Mouse (Mus musculus) lung, embryonic 15.5 days (tissue): ENCODE results near the gene Rab3gap2. TPM values are rescaled to one million over a fixed set of nuclear protein-coding genes. Genes with fewer than 3 reads are reported as not detected.
A peak's percentile ranks its signal among the peaks of the same experiment; 100 is the strongest.
"Not testable (repeated sequence)": the region's sequence is repeated elsewhere in the genome, so short reads cannot be mapped to it uniquely, and the experiment has no call there.

ENCODE experiments used
- ATAC-seq: fragments of 200-750 bp; cut with Nextera tagmentation; 2 replicates; pipeline ENCODE4 v1.8.0; 2017; ENCODE audit warnings: moderate number of reproducible peaks, borderline replicate concordance; ENCODE audit not compliant: low FRiP score, low TSS enrichment; ENCODE audit errors: extremely low read depth
- H3K27ac ChIP-seq: fragments of 300-500 bp; sonication (generic); 2 replicates; pipeline ENCODE4 v1.5.1; 2015; ENCODE audit warnings: moderate library complexity, mild to moderate bottlenecking, inconsistent platforms
- H3K27me3 ChIP-seq: fragments of 300-500 bp; sonication (generic); 2 replicates; pipeline ENCODE4 v1.6.1; 2015; ENCODE audit warnings: inconsistent platforms
- H3K36me3 ChIP-seq: fragments of 300-500 bp; sonication (generic); 2 replicates; pipeline ENCODE4 v1.6.1; 2015; ENCODE audit warnings: inconsistent platforms
- H3K4me1 ChIP-seq: fragments of 300-500 bp; sonication (generic); 2 replicates; pipeline ENCODE4 v1.6.1; 2015; ENCODE audit warnings: inconsistent platforms
- H3K4me2 ChIP-seq: fragments of 300-500 bp; sonication (generic); 2 replicates; pipeline ENCODE4 v1.6.1; 2015; ENCODE audit warnings: inconsistent platforms, mild to moderate bottlenecking, moderate library complexity
- H3K4me3 ChIP-seq: fragments of 300-500 bp; sonication (generic); 2 replicates; pipeline ENCODE4 v1.5.1; 2015; ENCODE audit warnings: mild to moderate bottlenecking, inconsistent platforms
- H3K9ac ChIP-seq: fragments of 300-500 bp; sonication (generic); 2 replicates; pipeline ENCODE4 v1.6.1; 2015; ENCODE audit warnings: inconsistent platforms
- H3K9me3 ChIP-seq: fragments of 300-500 bp; sonication (generic); 2 replicates; pipeline ENCODE4 v1.6.1; 2016; ENCODE audit warnings: inconsistent platforms
- WGBS: fragments of 180-500 bp; shearing (Covaris S2); methylation state at CpG from one replicate; pipeline ENCODE4 v1.1.7; 2015; 5-methylcytosine and 5-hydroxymethylcytosine counted together
- polyA plus RNA-seq: library from polyadenylated mRNA; unstranded; fragments of >200 nt; fragmentation: Nextera tagmentation; extraction: Ambion mirVana; gene quantifications from 2 replicates; pipeline ENCODE4 v1.2.1, GENCODE M21; 2015

The Rab3gap2 gene
- polyA plus RNA-seq, 1 experiment from 2014 or later, result 20.9 TPM

DNA sequence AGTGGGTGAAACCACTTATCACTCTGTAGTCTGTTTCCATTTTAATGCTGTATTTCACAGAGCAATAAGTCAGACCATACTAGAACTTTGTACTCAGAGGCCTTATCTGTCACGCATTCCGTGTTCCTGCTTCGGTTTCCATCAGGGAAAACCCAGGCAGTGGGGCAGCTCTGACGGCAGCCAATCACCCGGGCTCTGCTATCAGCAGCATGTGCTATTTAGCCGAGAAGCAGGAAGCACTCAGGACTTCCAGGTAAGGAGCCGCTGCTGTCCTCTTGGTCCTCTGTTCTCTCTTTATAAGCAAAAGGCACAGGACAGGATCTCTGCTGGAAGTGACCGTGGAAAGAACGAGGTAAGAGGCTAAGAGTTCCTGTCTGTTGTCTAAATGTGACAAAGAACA is 108.0 kb downstream of the Rab3gap2 start:
- ATAC-seq, result no peak
- Histone ChIP-seq H3K4me3 (no peak overlapping the region), H3K4me1 (peaks cover 4% of the 10 kb centered on the region; the same call in 1 of the 2 replicates), H3K27me3 (no peaks in the 10 kb centered on the region), H3K4me2 (no peak overlapping the region), H3K36me3 (peaks cover 45% of the 10 kb centered on the region), H3K27ac (no peak overlapping the region), H3K9me3 (no peaks in the 10 kb centered on the region), H3K9ac (no peak overlapping the region)
- whole genome bisulfite sequencing, result 74% methylated on average over 9 of the region's 9 CpGs

- no peak overlapping the region for H3K4me3 ChIP-seq
- no peaks in the 10 kb centered on the region for H3K4me1 ChIP-seq
- no peaks in the 10 kb centered on the region for H3K27me3 ChIP-seq
- H3K27ac ChIP-seq, result no peak overlapping the region
- no peaks in the 10 kb centered on the region for H3K9me3 ChIP-seq
- ATAC-seq, result no peak
- 94% methylated on average over 4 of the region's 4 CpGs for WGBS
- peaks cover 48% of the 10 kb centered on the region for H3K36me3 ChIP-seq
- H3K4me2 ChIP-seq, result no peak overlapping the region
- no peak overlapping the region for H3K9ac ChIP-seq
These were observed 110.6 kb downstream of the Rab3gap2 start for GRCm38 (mm10) chr1:185314546-185314945.

- no peak for ATAC-seq
- peaks cover 60% of the 10 kb centered on the region for H3K36me3 ChIP-seq
- 71% methylated on average over 16 of the region's 16 CpGs for WGBS
These were observed 112.1 kb downstream of the Rab3gap2 start for GRCm38 (mm10) chr1:185315846-185316568.

GRCm38 (mm10) chr1:185327754-185328345 is 123.9 kb downstream of the Rab3gap2 start:
- Histone ChIP-seq H3K9ac (peak overlapping the region; percentile 86; the same call in 1 of the 2 replicates), H3K4me3 (peak overlapping the region; percentile 82), H3K4me2 (peak overlapping the region; percentile 60), H3K36me3 (peaks cover 37% of the 10 kb centered on the region), H3K4me1 (peaks cover 18% of the 10 kb centered on the region)
- not testable (repeated sequence) for ATAC-seq, H3K9me3 ChIP-seq, H3K27me3 ChIP-seq, H3K27ac ChIP-seq
- 40% methylated on average over 3 of the region's 3 CpGs for WGBS

More at GRCm38 (mm10) chr1:185315846-185316568, 112.1 kb downstream of the Rab3gap2 start:
- no peak overlapping the region for H3K27ac ChIP-seq
- H3K4me1 ChIP-seq, result no peaks in the 10 kb centered on the region
- H3K27me3 ChIP-seq, result no peaks in the 10 kb centered on the region
- H3K4me2 ChIP-seq, result no peak overlapping the region
- H3K9me3 ChIP-seq, result no peaks in the 10 kb centered on the region
- no peak overlapping the region for H3K9ac ChIP-seq
- no peak overlapping the region for H3K4me3 ChIP-seq

GRCm38 (mm10) chr1:185328721-185329610 is 125.0 kb downstream of the Rab3gap2 start, which contains the start of gene Iars2:
TSS of gene Iars2 (minus strand) at chr1:185329396.
- Histone ChIP-seq H3K4me3 (peak within 1 kb of the TSS; percentile 82), H3K27me3 (no peaks in the 10 kb centered on the region), H3K36me3 (peaks cover 27% of the 10 kb centered on the region), H3K27ac (peak within 1 kb of the TSS; percentile 95), H3K4me1 (peaks cover 24% of the 10 kb centered on the region), H3K4me2 (peak within 1 kb of the TSS; percentile 60), H3K9ac (peak within 1 kb of the TSS; percentile 86), H3K9me3 (no peaks in the 10 kb centered on the region)
- peak; percentile 89 for ATAC-seq
- WGBS, result under 1% methylated on average over 76 of the region's 76 CpGs

DNA sequence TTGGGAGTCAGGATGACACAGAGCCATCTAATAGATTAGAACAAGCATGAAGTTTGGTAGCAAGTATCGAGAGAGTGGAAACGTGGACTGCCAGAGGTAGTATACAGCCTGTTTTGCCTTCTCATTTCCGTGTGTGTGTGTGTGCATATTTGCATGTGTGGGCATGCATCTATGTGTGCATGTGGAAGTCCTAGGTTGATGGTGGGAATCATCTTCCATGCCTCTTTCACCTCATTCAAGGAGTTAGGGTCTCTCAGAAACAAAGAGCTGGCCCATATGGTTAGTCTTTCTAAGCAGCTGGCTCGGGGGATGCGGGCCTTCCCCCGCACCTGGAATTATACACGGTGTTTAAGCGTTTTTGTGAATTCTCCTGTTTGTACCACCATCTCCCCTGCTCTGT is 125.9 kb downstream of the Rab3gap2 start:
- no peak overlapping the region for H3K27ac ChIP-seq
- peaks cover 24% of the 10 kb centered on the region for H3K4me1 ChIP-seq
- peak overlapping the region; percentile 60; the same call in 1 of the 2 replicates for H3K4me2 ChIP-seq
- no peak for ATAC-seq
- no peaks in the 10 kb centered on the region for H3K27me3 ChIP-seq
- 0 out of 2 replicates have a peak overlapping the region, but pooled peaks have one; percentile 82 for H3K4me3 ChIP-seq
- H3K9me3 ChIP-seq, result no peaks in the 10 kb centered on the region
- 91% methylated on average over 8 of the region's 8 CpGs for WGBS
- no peak overlapping the region for H3K9ac ChIP-seq
- H3K36me3 ChIP-seq, result peaks cover 20% of the 10 kb centered on the region

DNA sequence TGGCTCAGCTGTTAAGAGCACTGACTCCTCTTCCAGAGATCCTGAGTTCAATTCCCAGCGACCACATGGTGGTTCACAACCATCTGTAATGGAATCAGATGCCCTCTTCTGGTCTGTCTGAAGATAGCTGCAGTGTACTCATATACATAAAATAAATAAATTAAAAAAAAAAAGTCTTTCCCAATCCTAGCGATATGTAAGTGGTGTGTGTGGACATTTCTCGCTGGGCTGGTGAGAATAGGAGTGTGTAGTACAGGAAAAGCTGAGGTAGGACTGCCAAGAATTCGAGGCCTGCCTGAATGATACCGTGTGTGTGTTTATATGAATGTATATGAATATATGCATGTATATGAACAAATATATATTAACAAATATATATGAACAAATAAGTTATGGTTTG is 127.4 kb downstream of the Rab3gap2 start:
- H3K9ac ChIP-seq, result no peak overlapping the region
- no peaks in the 10 kb centered on the region for H3K9me3 ChIP-seq
- ATAC-seq, result no peak
- H3K4me3 ChIP-seq, result peak overlapping the region; percentile 68; the same call in 1 of the 2 replicates
- peaks cover 24% of the 10 kb centered on the region for H3K4me1 ChIP-seq
- peaks cover 7% of the 10 kb centered on the region; the same call in 1 of the 2 replicates for H3K36me3 ChIP-seq
- WGBS, result 35% methylated on average over 5 of the region's 5 CpGs
- no peak overlapping the region for H3K27ac ChIP-seq
- H3K27me3 ChIP-seq, result no peaks in the 10 kb centered on the region
- H3K4me2 ChIP-seq, result peak overlapping the region; percentile 70

DNA sequence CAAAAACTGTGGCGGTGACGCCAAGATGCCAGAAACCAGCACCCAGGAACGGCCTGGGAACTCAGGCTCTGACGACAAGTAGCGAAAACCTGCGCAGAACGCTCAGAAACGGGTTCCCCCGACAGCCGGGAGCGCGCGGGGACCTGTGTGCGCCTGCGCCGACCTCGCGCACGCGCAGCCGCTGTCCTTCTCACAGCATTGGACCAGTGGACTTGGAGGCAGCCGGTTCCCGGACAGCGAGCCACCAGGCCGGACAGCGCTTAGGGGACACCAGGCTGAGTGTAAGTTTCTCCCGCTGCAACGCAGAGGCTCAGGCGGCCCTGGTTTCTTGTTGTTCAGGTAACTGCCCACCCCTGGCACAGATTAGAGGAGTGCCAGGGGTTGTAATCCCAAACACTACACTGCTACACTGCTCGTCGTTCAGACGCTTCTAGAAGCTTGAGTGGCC is 128.1 kb downstream of the Rab3gap2 start, which contains the start of gene Bpnt1:
Gene Bpnt1, plus strand, starts transcription at position 167 of the 448 bp plus-strand sequence.
- under 1% methylated on average over 32 of the region's 32 CpGs for WGBS
- ATAC-seq, result peak; percentile 90

DNA sequence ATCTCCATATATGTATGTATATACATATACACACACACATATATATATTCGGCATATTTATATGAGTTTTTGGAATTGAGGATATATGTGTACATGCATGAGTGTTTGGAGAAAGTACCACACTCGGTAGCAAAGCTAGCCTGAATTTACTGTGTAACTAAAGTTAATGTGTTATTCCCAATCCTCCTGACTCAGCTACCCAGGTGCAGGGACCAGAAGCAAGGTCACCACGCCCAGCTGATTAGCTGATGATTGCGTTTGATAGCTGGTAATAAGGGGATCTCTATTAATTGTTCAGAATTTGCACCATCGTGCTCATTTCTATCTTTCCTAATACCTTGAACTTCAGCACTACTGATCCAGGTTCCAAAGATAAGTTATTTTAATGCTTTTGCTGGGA is 129.7 kb downstream of the Rab3gap2 start:
- Histone ChIP-seq H3K4me1 (peaks cover 17% of the 10 kb centered on the region), H3K4me3 (no peak overlapping the region), H3K9ac (no peak overlapping the region), H3K9me3 (no peaks in the 10 kb centered on the region), H3K36me3 (no peaks in the 10 kb centered on the region), H3K4me2 (no peak overlapping the region), H3K27ac (no peak overlapping the region), H3K27me3 (no peaks in the 10 kb centered on the region)
- WGBS, result 86% methylated on average over 5 of the region's 5 CpGs
- no peak for ATAC-seq

More for the DNA sequence above, 128.1 kb downstream of the Rab3gap2 start, which contains the start of gene Bpnt1:
- Histone ChIP-seq H3K9ac (peak within 1 kb of the TSS; percentile 82), H3K4me1 (peaks cover 24% of the 10 kb centered on the region), H3K27ac (peak within 1 kb of the TSS; percentile 83), H3K27me3 (no peaks in the 10 kb centered on the region), H3K9me3 (no peaks in the 10 kb centered on the region), H3K36me3 (0 out of 2 replicates have a peak, but pooled peaks cover 2% of the 10 kb centered on the region), H3K4me3 (peak within 1 kb of the TSS; percentile 68), H3K4me2 (peak within 1 kb of the TSS; percentile 70)

GRCm38 (mm10) chr1:185334136-185334535 is 130.2 kb downstream of the Rab3gap2 start:
- no peak overlapping the region for H3K4me3 ChIP-seq
- no peak for ATAC-seq
- H3K4me2 ChIP-seq, result no peak overlapping the region
- H3K4me1 ChIP-seq, result peaks cover 17% of the 10 kb centered on the region
- WGBS, result 90% methylated on average over 4 of the region's 4 CpGs
- H3K9ac ChIP-seq, result no peak overlapping the region
- no peaks in the 10 kb centered on the region for H3K27me3 ChIP-seq
- H3K9me3 ChIP-seq, result no peaks in the 10 kb centered on the region
- no peak overlapping the region for H3K27ac ChIP-seq
- H3K36me3 ChIP-seq, result no peaks in the 10 kb centered on the region

- ATAC-seq, result no peak
- WGBS, result 75% methylated on average over 6 of the region's 6 CpGs
- Histone ChIP-seq H3K4me1 (peaks cover 10% of the 10 kb centered on the region), H3K9ac (no peak overlapping the region), H3K4me3 (no peak overlapping the region), H3K27ac (no peak overlapping the region), H3K36me3 (no peaks in the 10 kb centered on the region), H3K9me3 (no peaks in the 10 kb centered on the region), H3K27me3 (no peaks in the 10 kb centered on the region), H3K4me2 (no peak overlapping the region)
These were observed 131.4 kb downstream of the Rab3gap2 start for GRCm38 (mm10) chr1:185335231-185335765.
